Mouse (Mus musculus): ENCODE measurements at regions not wholly inside any gene's neighbourhood (a gene's known extent, or its start where the extent isn't known, plus 50 kb on each side); places are given as distances from the start of the nearest gene placed in this dataset.
A peak's percentile ranks its signal among the peaks of the same experiment; 100 is the strongest.

GRCm38 (mm10) chr10:17528846-17529245, 194.2 kb upstream of the Cited2 start:
- no peak for DNase-seq

- no peak for DNase-seq
These were observed 193.0 kb upstream of the Cited2 start for GRCm38 (mm10) chr10:17529851-17530509.

DNA sequence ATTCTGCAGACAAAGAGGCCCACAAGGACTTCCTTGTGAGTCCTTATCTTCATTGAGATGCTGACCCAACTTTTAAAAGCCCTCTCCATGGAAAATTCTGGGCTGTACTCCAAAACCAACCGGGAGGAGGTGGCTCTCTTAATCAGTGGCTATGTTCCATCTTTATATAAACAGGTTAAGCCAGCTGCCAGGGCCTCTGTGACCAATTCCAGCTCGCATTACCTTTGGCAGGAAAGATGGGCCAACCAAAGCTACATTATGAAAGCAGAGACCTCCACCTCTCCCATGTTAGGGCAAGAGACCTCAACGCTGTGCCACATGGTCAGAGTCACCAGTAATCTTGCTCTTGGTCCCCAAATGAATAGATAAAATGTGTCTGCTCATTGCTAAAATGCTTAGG, 192.0 kb upstream of the Cited2 start:
- no peak for DNase-seq

DNA sequence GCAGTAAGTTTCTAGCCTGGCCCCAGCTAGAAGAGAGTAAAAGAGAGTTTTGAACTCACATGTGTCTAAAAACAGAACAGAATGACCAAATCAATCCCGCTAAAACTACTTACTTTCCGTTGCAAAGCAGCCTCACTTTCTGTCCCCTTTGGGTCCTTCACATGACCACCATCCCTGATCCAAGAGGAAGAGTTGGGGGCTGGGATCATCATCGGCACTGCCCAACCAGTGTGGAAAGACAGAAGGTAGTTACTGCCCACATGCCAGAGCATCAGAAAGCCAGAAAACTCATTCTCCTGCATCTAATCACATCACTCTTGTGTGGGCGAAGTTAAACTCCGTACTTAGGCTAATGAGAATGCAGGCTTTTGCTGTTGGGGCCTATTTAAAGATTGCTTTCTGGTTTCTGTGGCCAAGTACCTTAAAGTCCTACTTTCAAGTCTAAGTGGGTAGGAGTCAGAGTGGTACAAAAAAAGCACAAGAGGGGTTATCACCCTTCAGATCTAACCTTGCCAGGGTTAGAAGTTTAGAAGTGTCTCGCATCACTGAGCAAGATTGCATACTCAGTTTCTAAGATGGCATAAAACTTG, 184.0 kb upstream of the Cited2 start:
- no peak for DNase-seq

- DNase-seq, result no peak
These were observed 182.3 kb upstream of the Cited2 start for GRCm38 (mm10) chr10:17540404-17541375.

DNA sequence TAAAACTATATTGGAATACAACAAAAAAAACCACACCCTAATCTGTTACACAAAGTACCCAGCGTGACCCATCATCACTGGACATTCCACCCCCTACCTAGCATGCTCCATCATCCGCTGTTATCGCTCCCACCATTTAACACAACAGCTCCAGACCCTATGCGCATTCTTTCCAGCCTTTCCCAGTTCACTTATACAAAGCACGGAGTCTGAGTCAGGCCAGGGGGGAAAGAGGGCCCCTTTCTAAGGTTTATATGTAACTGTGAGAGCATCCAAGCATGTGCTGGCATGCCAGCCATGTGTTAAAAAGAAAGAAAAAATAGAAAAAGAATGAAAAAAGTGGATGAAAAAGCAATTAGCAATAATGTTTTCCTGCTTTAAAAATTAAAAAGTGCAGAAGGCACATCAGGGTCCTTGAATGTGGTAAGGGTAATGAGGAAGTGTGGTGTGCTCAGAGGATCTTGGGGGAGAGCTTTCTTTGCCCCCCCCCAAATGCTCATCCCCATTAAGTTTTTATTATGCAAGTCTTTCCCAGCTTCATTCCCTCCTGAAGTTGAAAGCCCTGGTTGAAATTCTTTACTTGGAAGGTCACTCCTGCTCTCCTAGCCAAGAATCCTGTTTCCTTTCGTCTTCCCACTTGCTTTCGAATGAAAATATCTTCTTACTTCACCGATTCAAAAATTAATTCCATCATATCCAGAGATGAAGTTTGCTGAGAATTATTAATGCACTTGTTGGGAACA, 180.7 kb upstream of the Cited2 start:
- DNase-seq, result no peak

DNA sequence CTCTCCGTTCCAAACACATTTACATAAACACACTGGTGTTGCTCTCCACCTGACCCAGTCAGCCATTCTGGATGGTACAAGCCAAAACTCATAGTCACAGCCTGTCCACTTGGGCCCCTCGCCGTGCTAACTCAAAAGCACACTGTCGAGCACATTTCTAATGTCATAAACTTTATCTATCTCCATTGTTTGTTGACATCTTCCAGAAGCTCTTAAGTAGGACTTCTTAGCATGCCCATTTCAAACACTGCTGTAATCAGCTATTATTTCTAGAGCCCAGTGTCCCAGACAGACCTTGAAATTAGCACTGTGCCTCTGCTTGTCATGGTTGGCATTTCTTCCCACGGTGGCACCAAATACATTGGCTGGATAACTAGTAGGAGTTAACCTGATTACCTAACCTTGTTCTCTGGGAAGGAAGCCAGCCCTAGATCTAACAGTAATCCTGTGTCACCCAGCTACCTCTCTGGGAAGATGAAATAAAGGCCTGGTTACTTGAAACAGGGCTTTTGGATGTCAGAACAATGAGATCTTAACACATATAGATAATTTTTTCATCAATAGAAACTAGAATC, 180.1 kb upstream of the Cited2 start:
- DNase-seq, result peak; percentile 17

GRCm38 (mm10) chr10:17545291-17545690, 177.7 kb upstream of the Cited2 start:
- DNase-seq, result no peak

DNA sequence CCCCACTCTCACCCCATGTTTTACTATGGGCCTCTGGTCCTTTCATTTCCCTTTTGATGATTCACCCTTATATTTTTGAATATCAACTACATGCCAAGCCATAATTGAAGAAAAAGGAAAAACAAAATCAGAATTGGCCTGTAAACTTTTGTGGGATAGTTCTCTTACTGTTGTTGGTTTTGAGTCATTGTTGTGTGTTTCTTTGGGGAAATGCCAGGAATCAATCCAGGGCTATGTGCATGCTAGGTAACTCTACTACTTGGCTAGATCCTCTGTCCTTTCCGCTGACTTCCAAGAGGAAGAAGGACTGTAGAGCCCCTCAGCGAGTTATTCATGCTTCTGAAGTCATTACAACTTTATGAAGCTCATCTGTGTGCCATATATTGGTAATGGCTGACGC, 175.0 kb upstream of the Cited2 start:
- DNase-seq, result no peak

GRCm38 (mm10) chr10:17548629-17549580, 174.1 kb upstream of the Cited2 start:
- DNase-seq, result no peak

DNA sequence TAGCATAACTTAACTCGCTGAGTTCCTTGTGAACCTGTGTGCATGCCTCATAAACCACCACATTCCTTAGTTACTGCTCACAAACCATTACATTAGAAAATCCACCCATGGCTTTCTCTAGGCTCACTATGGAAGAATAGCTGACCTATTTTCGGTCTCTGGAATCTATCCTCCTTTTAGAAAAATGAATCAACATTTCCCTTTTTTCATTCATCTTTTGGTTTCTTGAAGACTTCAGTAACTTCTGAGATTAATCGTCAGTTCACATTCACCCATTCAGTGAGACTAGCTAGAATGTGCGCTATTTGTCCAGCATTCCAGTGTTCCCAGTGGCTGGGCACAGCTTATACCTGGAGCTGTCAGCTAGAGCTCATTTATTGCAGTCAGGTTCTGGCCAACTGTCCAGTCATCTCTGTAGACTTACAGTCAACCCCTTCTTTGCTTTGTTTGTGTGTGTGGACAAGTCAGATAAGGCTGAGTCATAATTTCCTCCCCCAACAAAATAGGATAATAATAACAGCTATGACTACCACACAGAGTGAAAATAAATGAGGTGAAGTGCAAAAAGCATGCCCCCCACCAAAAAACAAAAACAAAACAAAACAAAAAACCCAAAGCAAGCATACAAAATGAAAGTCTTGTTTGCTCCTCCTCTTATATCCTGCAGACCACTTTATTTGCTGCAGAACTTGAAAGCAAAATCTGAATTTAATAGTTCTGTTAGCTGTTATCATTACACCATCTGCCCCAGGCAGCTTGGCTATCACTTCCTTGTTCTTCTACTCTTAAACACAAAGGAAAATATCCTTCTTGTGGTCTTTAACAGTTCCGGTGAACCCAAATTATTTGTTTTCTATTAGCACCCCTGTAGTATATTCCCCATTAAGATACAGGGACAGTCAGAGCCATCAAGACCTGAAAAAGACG, 173.0 kb upstream of the Cited2 start:
- DNase-seq, result no peak

DNA sequence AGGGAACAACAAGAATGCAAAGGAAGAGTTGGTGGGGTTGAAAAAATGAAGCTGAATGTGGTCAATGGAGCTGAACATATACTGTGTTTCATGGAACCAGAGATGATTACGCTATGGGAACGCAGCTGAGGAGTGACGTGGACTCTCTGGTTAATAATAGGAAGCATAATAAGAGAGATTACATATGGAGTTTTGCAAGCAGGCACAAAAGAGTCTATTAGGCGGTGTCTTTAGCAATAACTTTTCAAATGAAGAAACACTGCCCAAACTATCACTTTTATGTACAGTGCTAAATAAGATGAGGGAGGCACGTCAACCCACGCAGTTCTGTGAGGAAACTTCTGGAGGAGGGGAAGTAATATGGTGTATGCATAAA, 172.4 kb upstream of the Cited2 start:
- no peak for DNase-seq

GRCm38 (mm10) chr10:17551869-17552268, 171.1 kb upstream of the Cited2 start:
- no peak for DNase-seq

DNA sequence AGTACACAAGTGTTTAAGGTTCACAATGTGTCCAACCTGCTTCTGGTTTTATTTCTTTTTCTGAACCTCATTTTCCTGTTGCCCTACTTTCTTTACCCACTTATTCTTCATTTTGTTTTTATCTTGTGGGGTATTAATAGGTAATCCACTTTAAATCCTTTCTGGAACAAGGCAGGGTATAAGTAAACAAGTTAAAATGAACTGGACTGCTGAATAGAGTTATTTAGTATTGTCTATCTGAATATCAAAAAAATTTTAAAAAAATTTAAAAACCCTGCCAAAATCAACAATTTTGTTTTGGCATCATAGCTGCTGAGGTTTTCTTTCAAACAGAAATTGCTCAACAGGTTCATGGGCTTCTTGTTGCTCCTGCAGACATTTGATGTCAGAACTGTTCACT, 170.7 kb upstream of the Cited2 start:
- DNase-seq, result no peak

GRCm38 (mm10) chr10:17556391-17556790, 166.6 kb upstream of the Cited2 start:
- DNase-seq, result no peak

GRCm38 (mm10) chr10:17559370-17559955, 163.6 kb upstream of the Cited2 start:
- DNase-seq, result no peak

DNA sequence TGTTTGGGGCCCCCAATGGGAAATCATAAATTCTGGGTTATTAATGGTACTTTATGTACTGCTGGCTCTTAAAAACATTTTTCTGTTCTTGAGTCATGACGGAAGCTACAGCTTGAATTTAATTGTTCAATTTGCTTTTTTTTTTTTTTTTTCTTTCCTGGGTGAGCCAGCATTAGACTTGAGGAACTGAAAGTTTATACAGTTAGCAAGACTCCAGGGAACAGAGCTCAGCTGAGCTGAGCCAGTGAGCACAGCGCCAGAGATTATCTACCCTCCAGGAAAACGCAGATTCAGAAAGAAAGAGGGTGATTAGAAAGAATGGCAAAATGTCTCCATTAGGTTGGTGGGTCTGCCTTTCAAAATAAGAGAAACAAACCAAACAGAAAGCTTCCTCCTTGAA, 163.0 kb upstream of the Cited2 start:
- no peak for DNase-seq

GRCm38 (mm10) chr10:17561466-17561865, 161.6 kb upstream of the Cited2 start:
- DNase-seq, result no peak

DNA sequence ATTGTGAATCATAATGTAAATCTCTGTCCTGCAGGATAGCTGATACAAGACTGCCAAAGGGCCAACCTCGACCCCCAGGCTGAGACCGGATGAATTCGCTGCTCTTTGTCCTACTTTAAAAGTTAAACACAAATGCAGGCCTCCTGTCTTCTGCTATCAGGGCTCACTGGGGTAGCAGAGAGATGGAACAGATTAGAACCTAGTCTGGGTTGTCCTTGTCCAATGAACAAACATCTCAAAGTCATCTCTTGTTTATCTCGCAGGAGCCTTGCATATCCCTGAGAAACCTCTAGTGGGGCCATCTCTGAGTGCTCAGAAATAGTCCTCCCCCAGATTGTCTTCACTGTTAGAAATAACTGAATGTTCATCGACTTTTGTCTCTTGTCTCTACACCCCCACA, 161.0 kb upstream of the Cited2 start:
- no peak for DNase-seq

All from heart, postnatal 4 days (tissue).